ENCODE assay signal across 7 mouse cellular contexts in the genomic region with DNA sequence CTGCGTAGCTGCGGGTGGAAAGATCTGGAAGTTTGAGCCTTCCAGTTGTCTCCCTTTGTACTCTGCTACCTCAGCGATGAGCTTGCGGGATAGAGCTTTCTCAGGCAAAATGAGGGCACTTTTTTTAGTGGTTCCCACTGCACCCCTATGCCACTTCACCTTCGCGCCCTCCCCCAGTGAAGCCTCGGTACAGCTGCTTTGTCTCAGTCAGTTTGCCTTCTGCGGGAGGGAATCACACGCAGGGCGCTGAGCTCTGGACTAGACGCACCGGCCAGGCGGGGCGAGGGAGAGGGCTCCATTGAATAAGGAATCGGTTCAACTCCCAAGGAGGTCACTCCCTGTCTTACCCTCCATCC. TPM values are rescaled to one million over a fixed set of nuclear protein-coding genes. Genes with fewer than 3 reads are reported as not detected.
DNase-seq lines count a peak whose midpoint lies in the region; ATAC-seq and TF ChIP-seq lines count a peak whose summit lies in the region.

No protein-coding gene starts in this region.

- ATAC-seq in embryonic facial prominence, embryonic 11.5 days (replicated peaks; ENCODE audit: insufficient number of reproducible peaks, low FRiP score, low TSS enrichment, low read depth) = peak; percentile 21; the same call in 1 of the 2 replicates
- ATAC-seq in hindbrain, embryonic 15.5 days (ENCODE audit: low FRiP score, low read depth) = peak; percentile 54
- ATAC-seq in neural tube, embryonic 14.5 days (ENCODE audit: low read depth) = peak; percentile 72

- H3K27ac ChIP-seq in left cerebral cortex, adult 2 months = peak overlapping the region; percentile 71
- no peak overlapping the region for H3K27ac ChIP-seq in embryonic facial prominence, embryonic 11.5 days (replicated peaks; ENCODE audit: low read depth, low read length)
- H3K27ac ChIP-seq in hindbrain, embryonic 15.5 days (replicated peaks) = peak overlapping the region; percentile 94
- peak overlapping the region; percentile 90 for H3K27ac ChIP-seq in neural tube, embryonic 14.5 days (ENCODE audit: low read depth, low read length)

- peaks cover 9% of the 10 kb centered on the region for H3K27me3 ChIP-seq in embryonic facial prominence, embryonic 11.5 days (ENCODE audit: control insufficient read depth, insufficient read depth, low read length)
- no peaks in the 10 kb centered on the region for H3K27me3 ChIP-seq in hindbrain, embryonic 15.5 days
- H3K27me3 ChIP-seq in neural tube, embryonic 14.5 days (ENCODE audit: control insufficient read depth, insufficient read depth, low read length) = no peaks in the 10 kb centered on the region

- intact Hi-C loops in left cerebral cortex, adult 2 months (cut with DNase I) = loop anchor here (5.0 kb wide), 1 partner anchor 109 kb away; no protein-coding TSS in a partner anchor
- intact Hi-C loops in left cerebral cortex, postnatal 10 days (cut with DNase I) = loop anchor here (10.0 kb wide), 1 partner anchor 112 kb away; no protein-coding TSS in a partner anchor

- no peaks in the 10 kb centered on the region for H3K4me1 ChIP-seq in embryonic facial prominence, embryonic 11.5 days (ENCODE audit: control insufficient read depth, insufficient read depth, low read length)
- peaks cover 9% of the 10 kb centered on the region for H3K4me1 ChIP-seq in hindbrain, embryonic 15.5 days (replicated peaks)
- H3K4me1 ChIP-seq in neural tube, embryonic 14.5 days (ENCODE audit: control insufficient read depth, insufficient read depth, low read length) = no peaks in the 10 kb centered on the region

- peak overlapping the region; percentile 87 for H3K4me2 ChIP-seq in embryonic facial prominence, embryonic 11.5 days (ENCODE audit: low read depth, low read length)
- peak overlapping the region; percentile 71 for H3K4me2 ChIP-seq in hindbrain, embryonic 15.5 days
- peak overlapping the region; percentile 61 for H3K4me2 ChIP-seq in neural tube, embryonic 14.5 days (ENCODE audit: low read depth, low read length)

- H3K4me3 ChIP-seq in left cerebral cortex, adult 2 months = peak overlapping the region; percentile 71
- H3K4me3 ChIP-seq in embryonic facial prominence, embryonic 11.5 days (ENCODE audit: low read depth, low read length) = peak overlapping the region; percentile 41
- H3K4me3 ChIP-seq in hindbrain, embryonic 15.5 days = peak overlapping the region; percentile 76
- peak overlapping the region; percentile 62 for H3K4me3 ChIP-seq in neural tube, embryonic 14.5 days (ENCODE audit: low read depth, low read length)

- TF ChIP-seq CTCF in left cerebral cortex, adult 2 months (IDR thresholded peaks at IDR 0.05) = no peak

- no peaks in the 10 kb centered on the region for H3K9me3 ChIP-seq in embryonic facial prominence, embryonic 11.5 days (replicated peaks; ENCODE audit: control insufficient read depth, low read length)
- no peaks in the 10 kb centered on the region for H3K9me3 ChIP-seq in hindbrain, embryonic 15.5 days
- H3K9me3 ChIP-seq in neural tube, embryonic 14.5 days (ENCODE audit: control insufficient read depth, low read length) = no peaks in the 10 kb centered on the region

- 0% methylated on average over 15 of the region's 15 CpGs for WGBS in embryonic facial prominence, embryonic 11.5 days
- 0% methylated on average over 15 of the region's 15 CpGs for WGBS in hindbrain, embryonic 15.5 days
- 0% methylated on average over 15 of the region's 15 CpGs for WGBS in neural tube, embryonic 14.5 days

- H3K36me3 ChIP-seq in embryonic facial prominence, embryonic 11.5 days (replicated peaks; ENCODE audit: control insufficient read depth, insufficient read depth, low read depth, low read length) = no peaks in the 10 kb centered on the region
- no peaks in the 10 kb centered on the region for H3K36me3 ChIP-seq in hindbrain, embryonic 15.5 days
- no peaks in the 10 kb centered on the region for H3K36me3 ChIP-seq in neural tube, embryonic 14.5 days (ENCODE audit: control insufficient read depth, insufficient read depth, low read length)

- H3K9ac ChIP-seq in embryonic facial prominence, embryonic 11.5 days (replicated peaks; ENCODE audit: low read length) = peak overlapping the region; percentile 58
- peak overlapping the region; percentile 89 for H3K9ac ChIP-seq in hindbrain, embryonic 15.5 days
- H3K9ac ChIP-seq in neural tube, embryonic 14.5 days (replicated peaks; ENCODE audit: low read depth, low read length) = peak overlapping the region; percentile 74

- peak in 1 of 2 experiments; percentile 30 for DNase-seq in left cerebral cortex, adult 2 months (ENCODE audit: extremely low spot score in 1 of 2, low spot score in 2 of 2)
- no peak for DNase-seq in left cerebral cortex, postnatal 10 days (ENCODE audit: extremely low spot score in 1 of 2, low spot score in 2 of 2)
- no peak for DNase-seq in embryonic facial prominence, embryonic 11.5 days (ENCODE audit: low spot score)
- DNase-seq in adrenal gland, adult (ENCODE audit: inconsistent age in 2 of 2, low spot score in 1 of 2) = no peak
- no peak for DNase-seq in gastrocnemius, adult 8-10 months (ENCODE audit: low spot score in 2 of 2)

RNA-seq across cellular contexts. Expression of a gene that starts 0.7 kb away (rescaled TPM):
- total RNA-seq in left cerebral cortex, adult 2 months (2021) = 10 to 100 TPM; 31.7 to 40.1 TPM
- total RNA-seq in left cerebral cortex, postnatal 10 days (2021) = 10 to 100 TPM; 73.7 to 87.0 TPM
- 4.5 and 5.7 TPM in 2 replicates for polyA plus RNA-seq in embryonic facial prominence, embryonic 11.5 days (2014; fragmentation: Nextera tagmentation; extraction: Ambion mirVana)
- 44.8 and 48.9 TPM in 2 replicates for polyA plus RNA-seq in hindbrain, embryonic 15.5 days (2015; fragmentation: Nextera tagmentation; extraction: Ambion mirVana)
- 56.4 and 70.5 TPM in 2 replicates for polyA plus RNA-seq in neural tube, embryonic 14.5 days (2014; fragmentation: Nextera tagmentation; extraction: Ambion mirVana)
- total RNA-seq in gastrocnemius, adult 8-10 months (2022) = under 1 TPM; 0.29 to 0.86 (median 0.47) TPM

Comparison
In these comparisons a context has a peak if more than half of its experiments do, and no peak if none do; other contexts are left out.
1. ATAC-seq: peak in every context shown above with its lines; median percentile 72 in neural tube, embryonic 14.5 days; 54 in hindbrain, embryonic 15.5 days; 21 in embryonic facial prominence, embryonic 11.5 days.
2. RNA of a gene that starts 0.7 kb away (total RNA-seq): 73.7 to 87.0 TPM in left cerebral cortex, postnatal 10 days and 31.7 to 40.1 TPM in left cerebral cortex, adult 2 months; 0.29 to 0.86 TPM in gastrocnemius, adult 8-10 months; every median in the first group is over 10 times any median in the second.
3. Peak in every context shown above with its lines, with median percentiles within 50 percentile points of each other: H3K4me3 ChIP-seq, H3K4me2 ChIP-seq and H3K9ac ChIP-seq.